Mouse (Mus musculus) frontal cortex, postnatal 25 days (tissue): ENCODE results near the gene Nudt15.
A peak's percentile ranks its signal among the peaks of the same experiment; 100 is the strongest.

Experiments
- DNase-seq, 2 experiments: peaks; one replicate each; pipeline ENCODE4 v3.0.0; 2022; ENCODE audit warnings: low spot score in 2 of 2

Nudt15 gene

DNA sequence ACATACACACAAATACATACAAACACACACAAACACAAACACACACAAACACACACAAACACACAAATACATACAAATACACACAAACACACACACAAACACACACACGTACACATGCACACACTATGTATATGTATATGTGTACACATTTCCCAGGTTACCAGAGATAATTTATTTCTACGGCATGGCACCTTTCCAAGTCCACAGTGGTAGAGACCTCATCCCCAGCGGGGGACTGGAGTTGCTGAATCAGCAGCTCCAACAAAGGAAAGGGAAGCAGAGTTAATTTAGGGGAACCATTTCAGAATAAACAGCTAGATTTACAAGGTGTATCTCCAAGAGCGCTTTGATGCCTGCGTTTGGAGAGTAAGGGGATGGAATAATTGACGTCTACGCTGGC is 75.8 kb downstream of the Nudt15 start:
- no peak for DNase-seq

DNA sequence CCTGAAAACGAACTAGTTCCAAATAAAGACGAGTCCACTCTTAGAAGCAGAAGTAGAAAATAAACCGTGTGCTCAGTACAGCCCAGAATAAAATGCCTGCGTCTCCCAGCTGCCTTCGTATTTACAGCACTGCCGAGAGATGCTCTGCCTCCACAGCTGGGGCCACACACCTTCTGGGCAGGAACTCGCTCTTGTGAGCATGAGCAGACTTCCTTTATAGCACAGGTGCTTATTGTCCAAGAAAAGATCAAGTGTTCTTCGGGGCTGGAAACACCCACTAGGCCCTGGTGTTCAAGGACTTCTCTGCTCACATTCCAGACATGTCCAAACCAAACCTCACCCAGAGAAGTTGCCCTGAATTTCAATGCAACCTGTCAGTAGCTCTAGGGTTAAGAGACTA is 77.4 kb downstream of the Nudt15 start:
- DNase-seq: no peak

DNA sequence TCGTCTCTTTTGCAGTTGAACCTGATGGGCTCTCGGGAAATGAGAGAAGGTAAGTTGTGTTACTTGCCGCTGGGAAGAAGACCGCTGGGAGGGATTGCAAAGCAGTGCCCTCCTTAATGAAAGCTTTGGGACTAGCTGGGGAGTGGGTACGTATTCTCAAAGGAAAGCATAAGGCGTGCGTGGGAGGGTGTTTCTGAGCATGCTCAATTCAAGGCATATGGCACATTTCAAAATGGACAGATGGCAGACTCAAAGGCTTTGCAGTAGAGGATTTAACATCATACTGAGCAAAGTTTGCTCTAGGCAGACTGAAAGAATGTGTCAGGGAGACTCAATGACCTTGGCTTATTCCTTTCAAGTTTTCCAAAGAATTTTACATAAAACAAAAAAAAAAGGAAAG is 78.5 kb downstream of the Nudt15 start:
- peak; percentile 24 to 67 for DNase-seq
